Mouse (Mus musculus) left cerebral cortex, postnatal 36 days (tissue): ENCODE measurements at regions not wholly inside any gene's neighbourhood (a gene's known extent, or its start where the extent isn't known, plus 50 kb on each side); places are given as distances from the start of the nearest gene placed in this dataset.
A peak's percentile ranks its signal among the peaks of the same experiment; 100 is the strongest.
"Not testable (repeated sequence)": the region's sequence is repeated elsewhere in the genome, so short reads cannot be mapped to it uniquely, and the experiment has no call there.

Experiments used
- DNase-seq, 2 experiments: peaks; one replicate each; pipeline ENCODE4 v3.0.0; 2021 to 2022; ENCODE audit warnings: low spot score in 2 of 2, mixed read lengths in 1 of 2
- intact Hi-C: fragments of 180-260 bp; cut with DNase I; formaldehyde crosslinking; loops from one replicate; pipeline ENCODE4 v1.15.1; 2025

- intact Hi-C loops: no loop called here
- DNase-seq: no peak
Observed at GRCm38 (mm10) chr3:38261326-38262075, 223.1 kb downstream of the Ankrd50 start.

- DNase-seq: not testable (repeated sequence)
- intact Hi-C loops: loop anchor here (5.0 kb wide), 1 partner anchor 223 kb away; the partner anchor contains the start of gene Ankrd50
Observed at GRCm38 (mm10) chr3:38259223-38259622, 225.4 kb downstream of the Ankrd50 start.

- no peak for DNase-seq
- intact Hi-C loops: loop anchor here (5.0 kb wide), 1 partner anchor 224 kb away; the partner anchor contains the start of gene Ankrd50
Observed at GRCm38 (mm10) chr3:38257843-38258290, 226.8 kb downstream of the Ankrd50 start.

- DNase-seq: no peak
- intact Hi-C loops: loop anchor here (5.0 kb wide), 1 partner anchor 225 kb away; the partner anchor contains the start of gene Ankrd50
Observed at GRCm38 (mm10) chr3:38257076-38257842, 227.4 kb downstream of the Ankrd50 start.

- DNase-seq: peak; percentile 14 to 29
Observed at GRCm38 (mm10) chr3:38255674-38256073, 229.0 kb downstream of the Ankrd50 start.

GRCm38 (mm10) chr3:38254896-38255295 lies 229.7 kb downstream of the Ankrd50 start:
- intact Hi-C loops: loop anchor here (1.0 to 5.0 kb wide), 2 partner anchors 227 to 594 kb away; partner anchors contain the start of gene Ankrd50
- DNase-seq: peak; percentile 21 to 38

More at GRCm38 (mm10) chr3:38255674-38256073, 229.0 kb downstream of the Ankrd50 start:
- intact Hi-C loops: loop anchor here (1.0 to 5.0 kb wide), 2 partner anchors 227 to 594 kb away; partner anchors contain the start of gene Ankrd50

GRCm38 (mm10) chr3:38251592-38251991 lies 233.1 kb downstream of the Ankrd50 start:
- no peak for DNase-seq
- intact Hi-C loops: no loop called here

- intact Hi-C loops: no loop called here
- no peak for DNase-seq
Observed at GRCm38 (mm10) chr3:38250552-38250951, 234.1 kb downstream of the Ankrd50 start.

- intact Hi-C loops: no loop called here
- no peak for DNase-seq
Observed at GRCm38 (mm10) chr3:38248941-38249340, 235.7 kb downstream of the Ankrd50 start.

- no peak for DNase-seq
- intact Hi-C loops: no loop called here
Observed at GRCm38 (mm10) chr3:38246439-38246838, 238.2 kb downstream of the Ankrd50 start.

GRCm38 (mm10) chr3:38243209-38243608 lies 241.4 kb downstream of the Ankrd50 start:
- DNase-seq: no peak
- intact Hi-C loops: no loop called here

GRCm38 (mm10) chr3:38237616-38238015 lies 247.0 kb downstream of the Ankrd50 start:
- intact Hi-C loops: no loop called here

GRCm38 (mm10) chr3:38235736-38236083 lies 248.9 kb downstream of the Ankrd50 start:
- DNase-seq: no peak
- intact Hi-C loops: no loop called here

More at GRCm38 (mm10) chr3:38237616-38238015, 247.0 kb downstream of the Ankrd50 start:
- DNase-seq: no peak

GRCm38 (mm10) chr3:38235033-38235735 lies 249.5 kb downstream of the Ankrd50 start:
- no peak for DNase-seq
- intact Hi-C loops: no loop called here

- intact Hi-C loops: loop anchor here (5.0 kb wide), 1 partner anchor 248 kb away; the partner anchor contains the start of gene Ankrd50
- DNase-seq: no peak
Observed at GRCm38 (mm10) chr3:38234534-38234933, 250.1 kb downstream of the Ankrd50 start.

- intact Hi-C loops: loop anchor here (5.0 kb wide), 1 partner anchor 248 kb away; the partner anchor contains the start of gene Ankrd50
- no peak for DNase-seq
Observed at GRCm38 (mm10) chr3:38234006-38234405, 250.6 kb downstream of the Ankrd50 start.

GRCm38 (mm10) chr3:38233091-38233490 lies 251.6 kb downstream of the Ankrd50 start:
- no peak for DNase-seq
- intact Hi-C loops: loop anchor here (5.0 kb wide), 1 partner anchor 249 kb away; the partner anchor contains the start of gene Ankrd50

- intact Hi-C loops: loop anchor here (5.0 kb wide), 1 partner anchor 250 kb away; the partner anchor contains the start of gene Ankrd50
Observed at GRCm38 (mm10) chr3:38232111-38233076, 252.2 kb downstream of the Ankrd50 start.

More at GRCm38 (mm10) chr3:38232111-38233076, 252.2 kb downstream of the Ankrd50 start:
- no peak for DNase-seq
